Mouse (Mus musculus) MEL (cell line): ENCODE data around the gene Dapp1. TPM values are rescaled to one million over a fixed set of nuclear protein-coding genes. Genes with fewer than 3 reads are reported as not detected.
A peak's percentile ranks its signal among the peaks of the same experiment; 100 is the strongest.

Source experiments
- DNase-seq: peaks from one replicate; pipeline ENCODE4 v3.0.0; 2011; ENCODE audit warnings: low read depth, low spot score
- H3K27ac ChIP-seq: 2 replicates; pipeline ENCODE4 v1.5.1; 2012; ENCODE audit warnings: low read depth, mild to moderate bottlenecking, control low read depth, low read length, moderate library complexity; ENCODE audit not compliant: control insufficient read depth
- H3K27me3 ChIP-seq, 2 experiments: fragments of 150-350 bp in 1 of 2; sonication (generic) in 1 of 2; 2 replicates each; pipeline ENCODE4 v1.6.1; 2012; ENCODE audit warnings: low read length in 2 of 2, mild to moderate bottlenecking in 2 of 2, improper control_type of control experiment in 1 of 2, moderate library complexity in 1 of 2; ENCODE audit not compliant: insufficient read depth in 2 of 2, control insufficient read depth in 1 of 2
- H3K36me3 ChIP-seq, 2 experiments: 2 replicates each; pipeline ENCODE4 v1.6.1; 2012 to 2014; ENCODE audit warnings: low read length in 2 of 2, improper control_type of control experiment in 1 of 2, inconsistent platforms in 1 of 2, mild to moderate bottlenecking in 1 of 2; ENCODE audit not compliant: insufficient read depth in 2 of 2, control insufficient read depth in 1 of 2
- H3K4me1 ChIP-seq, 2 experiments: fragments of 150-350 bp in 1 of 2; sonication (generic) in 1 of 2; 2 replicates each; pipeline ENCODE4 v1.6.1; 2012; ENCODE audit warnings: low read length in 2 of 2, improper control_type of control experiment in 1 of 2, mild to moderate bottlenecking in 1 of 2; ENCODE audit not compliant: insufficient read depth in 2 of 2, control insufficient read depth in 1 of 2
- H3K4me3 ChIP-seq, 2 experiments: fragments of 150-350 bp in 1 of 2; sonication (generic) in 1 of 2; 2 replicates each; pipeline ENCODE4 v1.5.1; 2012; ENCODE audit warnings: low read depth in 2 of 2, low read length in 2 of 2, mild to moderate bottlenecking in 2 of 2, moderate library complexity in 2 of 2, control low read depth in 1 of 2, improper control_type of control experiment in 1 of 2; ENCODE audit not compliant: control insufficient read depth in 1 of 2, insufficient read depth in 1 of 2
- H3K79me2 ChIP-seq: 2 replicates; pipeline ENCODE4 v1.6.1; 2012; ENCODE audit warnings: mild to moderate bottlenecking, low read length, moderate library complexity; ENCODE audit not compliant: control insufficient read depth, poor library complexity, insufficient read depth
- H3K9ac ChIP-seq: 2 replicates; pipeline ENCODE4 v1.6.1; 2012; ENCODE audit warnings: low read depth, mild to moderate bottlenecking, control low read depth, low read length, moderate library complexity; ENCODE audit not compliant: control insufficient read depth, poor library complexity, severe bottlenecking
- H3K9me3 ChIP-seq: fragments of 150-350 bp; sonication (generic); replicated peaks from 2 replicates; pipeline ENCODE4 v1.6.1; 2012; ENCODE audit warnings: mild to moderate bottlenecking, low read length, improper control_type of control experiment, moderate library complexity; ENCODE audit not compliant: insufficient read depth
- BHLHE40 ChIP-seq: IDR thresholded peaks from 2 replicates; pipeline ENCODE4 v1.6.1; 2012; ENCODE audit warnings: low read depth, mild to moderate bottlenecking, inconsistent platforms, low read length, improper control_type of control experiment, borderline replicate concordance
- CHD1 ChIP-seq: IDR thresholded peaks from 2 replicates; pipeline ENCODE4 v1.6.1; 2012; ENCODE audit warnings: low read depth, mild to moderate bottlenecking, inconsistent platforms, low read length, improper control_type of control experiment
- CTCF ChIP-seq, 3 experiments: IDR thresholded peaks in 2 of 3; conservative IDR thresholded peaks in 1 of 3; 2 replicates each; pipeline ENCODE4 v1.5.1; 2011 to 2012; ENCODE audit warnings: low read length in 3 of 3, low read depth in 2 of 3, mild to moderate bottlenecking in 2 of 3, improper control_type of control experiment in 1 of 3, inconsistent platforms in 1 of 3, mixed read lengths in 1 of 3, moderate library complexity in 1 of 3; ENCODE audit not compliant: control insufficient read depth in 1 of 3, insufficient read depth in 1 of 3, poor library complexity in 1 of 3, severe bottlenecking in 1 of 3
- ELF1 ChIP-seq: IDR thresholded peaks from 2 replicates; pipeline ENCODE4 v1.6.1; 2014; ENCODE audit warnings: low read depth, mild to moderate bottlenecking, inconsistent platforms, low read length, improper control_type of control experiment, moderate library complexity
- EP300 ChIP-seq, 2 experiments: IDR thresholded peaks; 2 replicates each; pipeline ENCODE4 v1.6.1; 2011; ENCODE audit warnings: improper control_type of control experiment in 2 of 2, low read length in 2 of 2, low read depth in 1 of 2, mild to moderate bottlenecking in 1 of 2
- ETS1 ChIP-seq: IDR thresholded peaks from 2 replicates; pipeline ENCODE4 v1.6.1; 2012; ENCODE audit warnings: low read depth, mild to moderate bottlenecking, inconsistent platforms, low read length, improper control_type of control experiment, moderate library complexity
- GABPA ChIP-seq: IDR thresholded peaks from 2 replicates; pipeline ENCODE4 v1.6.1; 2012; ENCODE audit warnings: low read depth, mild to moderate bottlenecking, inconsistent platforms, low read length, improper control_type of control experiment, moderate library complexity
- GATA1 ChIP-seq: IDR thresholded peaks from 2 replicates; pipeline ENCODE4 v1.6.1; 2011; ENCODE audit warnings: low read depth, low read length, improper control_type of control experiment
- HCFC1 ChIP-seq: IDR thresholded peaks from 2 replicates; pipeline ENCODE4 v1.6.1; 2012; ENCODE audit warnings: low read depth, mild to moderate bottlenecking, inconsistent platforms, low read length, improper control_type of control experiment, moderate library complexity
- JUND ChIP-seq: IDR thresholded peaks from 2 replicates; pipeline ENCODE4 v1.6.1; 2011; ENCODE audit warnings: low read depth, mild to moderate bottlenecking, improper control_type of control experiment, low read length
- KAT2A ChIP-seq: conservative IDR thresholded peaks from 2 replicates; pipeline ENCODE4 v1.6.1; 2012; ENCODE audit warnings: low read depth, low read length, improper control_type of control experiment, inconsistent platforms
- MAZ ChIP-seq: IDR thresholded peaks from 2 replicates; pipeline ENCODE4 v1.6.1; 2012; ENCODE audit warnings: low read depth, mild to moderate bottlenecking, inconsistent platforms, low read length, improper control_type of control experiment
- MEF2A ChIP-seq: IDR thresholded peaks from 2 replicates; pipeline ENCODE4 v1.6.1; 2014; ENCODE audit warnings: low read depth, mild to moderate bottlenecking, inconsistent platforms, low read length, improper control_type of control experiment; ENCODE audit not compliant: poor library complexity, insufficient replicate concordance, severe bottlenecking; ENCODE audit errors: extremely low read depth
- MXI1 ChIP-seq: IDR thresholded peaks from 2 replicates; pipeline ENCODE4 v1.6.1; 2011; ENCODE audit warnings: mild to moderate bottlenecking, low read depth, low read length, improper control_type of control experiment
- MYC ChIP-seq: IDR thresholded peaks from 2 replicates; pipeline ENCODE4 v1.6.1; 2011; ENCODE audit warnings: low read depth, mild to moderate bottlenecking, low read length, improper control_type of control experiment, moderate library complexity
- NELFE ChIP-seq: IDR thresholded peaks from 2 replicates; pipeline ENCODE4 v1.6.1; 2011; ENCODE audit warnings: low read depth, low read length, improper control_type of control experiment
- NRF1 ChIP-seq: IDR thresholded peaks from 2 replicates; pipeline ENCODE4 v1.6.1; 2014; ENCODE audit warnings: low read depth, mild to moderate bottlenecking, inconsistent platforms, low read length, improper control_type of control experiment, moderate library complexity; ENCODE audit not compliant: poor library complexity, insufficient read depth, severe bottlenecking
- POLR2A ChIP-seq, 2 experiments: IDR thresholded peaks; 2 replicates each; pipeline ENCODE4 v1.6.1; 2011 to 2012; ENCODE audit warnings: low read length in 2 of 2, mild to moderate bottlenecking in 2 of 2, control low read depth in 1 of 2, improper control_type of control experiment in 1 of 2, low read depth in 1 of 2, moderate library complexity in 1 of 2; ENCODE audit not compliant: control insufficient read depth in 1 of 2, insufficient read depth in 1 of 2, poor library complexity in 1 of 2
- RAD21 ChIP-seq: IDR thresholded peaks from 2 replicates; pipeline ENCODE4 v1.6.1; 2011; ENCODE audit warnings: mild to moderate bottlenecking, low read depth, low read length, improper control_type of control experiment
- RCOR1 ChIP-seq: IDR thresholded peaks from 2 replicates; pipeline ENCODE4 v1.6.1; 2012; ENCODE audit warnings: low read depth, mild to moderate bottlenecking, inconsistent platforms, low read length, improper control_type of control experiment
- SIN3A ChIP-seq: IDR thresholded peaks from 2 replicates; pipeline ENCODE4 v1.6.1; 2012; ENCODE audit warnings: low read length, improper control_type of control experiment, inconsistent platforms
- SMC3 ChIP-seq: IDR thresholded peaks from 2 replicates; pipeline ENCODE4 v1.6.1; 2011; ENCODE audit warnings: low read depth, low read length, improper control_type of control experiment
- TBP ChIP-seq: IDR thresholded peaks from 2 replicates; pipeline ENCODE4 v1.8.0; 2011; ENCODE audit warnings: low read depth, low read length, improper control_type of control experiment
- TCF12 ChIP-seq: IDR thresholded peaks from 2 replicates; pipeline ENCODE4 v1.6.1; 2014; ENCODE audit warnings: low read depth, mild to moderate bottlenecking, inconsistent platforms, low read length, improper control_type of control experiment, moderate library complexity
- UBTF ChIP-seq: IDR thresholded peaks from 2 replicates; pipeline ENCODE4 v1.6.1; 2012; ENCODE audit warnings: low read depth, mild to moderate bottlenecking, inconsistent platforms, low read length, improper control_type of control experiment, moderate library complexity, borderline replicate concordance; ENCODE audit not compliant: insufficient read depth
- USF1 ChIP-seq: IDR thresholded peaks from 2 replicates; pipeline ENCODE4 v1.6.1; 2014; ENCODE audit warnings: low read depth, mild to moderate bottlenecking, inconsistent platforms, low read length, improper control_type of control experiment, moderate library complexity
- USF2 ChIP-seq, 2 experiments: IDR thresholded peaks; 2 replicates each; pipeline ENCODE4 v1.6.1; 2011 to 2012; ENCODE audit warnings: improper control_type of control experiment in 2 of 2, low read length in 2 of 2, borderline replicate concordance in 1 of 2, inconsistent platforms in 1 of 2, low read depth in 1 of 2, mild to moderate bottlenecking in 1 of 2; ENCODE audit not compliant: insufficient read depth in 1 of 2
- ZKSCAN1 ChIP-seq: IDR thresholded peaks from 2 replicates; pipeline ENCODE4 v1.6.1; 2012; ENCODE audit warnings: low read depth, mild to moderate bottlenecking, inconsistent platforms, low read length, improper control_type of control experiment, moderate library complexity
- polyA plus RNA-seq, 2 experiments: library from polyadenylated mRNA; stranded (reverse) in 1 of 2; unstranded in 1 of 2; fragments of >175 nt in 1 of 2; fragments of >200 nt in 1 of 2; gene quantifications; 2 replicates each; pipeline versions ENCODE4 v1.2.1 to v1.2.4; 2012; ENCODE audit warnings: low replicate concordance in 2 of 2, low read depth in 1 of 2; ENCODE audit not compliant: insufficient read length in 2 of 2, insufficient read depth in 1 of 2, missing spikeins in 1 of 2
- total RNA-seq: library from RNA; depleted of rRNA; stranded (reverse); fragments of 300-350 nt; gene quantifications from 2 replicates; pipeline ENCODE4 v1.2.3, GENCODE M21; 2012

Gene Dapp1
- total and polyA plus RNA-seq, 3 experiments, result 45.7 to 91.5 (median 67.3) TPM

- Histone ChIP-seq H3K9ac (no peak overlapping the region), H3K9me3 (no peaks in the 10 kb centered on the region), H3K27me3 (no peaks in the 10 kb centered on the region), H3K27ac (no peak overlapping the region), H3K4me1 (peaks cover 0 to 10% of the 10 kb centered on the region in 2 experiments; a peak in 2 of 4 replicates), H3K4me3 (no peak overlapping the region), H3K36me3 (peaks cover 0 to 7% of the 10 kb centered on the region in 2 experiments; a peak in 1 of 4 replicates), H3K79me2 (no peaks in the 10 kb centered on the region)
- TF ChIP-seq CTCF (IDR thresholded peaks at IDR 0.05 in 2 of 3, conservative IDR thresholded peaks at IDR 0.05 in 1 of 3; ENCODE audit: control insufficient read depth in 1 of 3, insufficient read depth in 1 of 3, low read depth in 2 of 3, low read length in 3 of 3, poor library complexity in 1 of 3, severe bottlenecking in 1 of 3), result no peak
- no peak for TF ChIP-seq GABPA
- TF ChIP-seq TBP, result no peak
- TF ChIP-seq USF1, result no peak
- no peak for TF ChIP-seq ZKSCAN1
- TF ChIP-seq NELFE, result no peak
- no peak for TF ChIP-seq MEF2A
- TF ChIP-seq JUND, result no peak
- no peak for TF ChIP-seq POLR2A (IDR thresholded peaks at IDR 0.05; ENCODE audit: control insufficient read depth in 1 of 2, insufficient read depth in 1 of 2, low read depth in 1 of 2, low read length in 2 of 2, poor library complexity in 1 of 2)
- DNase-seq, result no peak
These were observed 8.1 kb upstream of the Dapp1 start for GRCm38 (mm10) chr3:137989405-137989804.

- Histone ChIP-seq H3K36me3 (peaks cover 2 to 37% of the 10 kb centered on the region in 2 experiments), H3K27ac (peak overlapping the region; percentile 97), H3K4me3 (peak overlapping the region; percentile 78 to 88), H3K9me3 (no peaks in the 10 kb centered on the region), H3K4me1 (peaks cover 15 to 34% of the 10 kb centered on the region in 2 experiments; a peak in 3 of 4 replicates), H3K79me2 (peaks cover 44% of the 10 kb centered on the region), H3K9ac (peak overlapping the region; percentile 91), H3K27me3 (no peaks in the 10 kb centered on the region)
- peak; percentile 92 for DNase-seq
- TF ChIP-seq GABPA (no peak), RCOR1 (peak; percentile 62), HCFC1 (peak; percentile 68), KAT2A (peak; percentile 44), MXI1 (peak; percentile 42; the same call in 1 of the 2 replicates), RAD21 (peak; percentile 5), NELFE (no peak; the same call in 1 of the 2 replicates), MYC (peak; percentile 67), EP300 (IDR thresholded peaks at IDR 0.05; ENCODE audit: low read depth in 1 of 2, low read length in 2 of 2) (peak; percentile 83 to 85), CHD1 (peak; percentile 94), JUND (no peak), USF2 (IDR thresholded peaks at IDR 0.05; ENCODE audit: borderline replicate concordance in 1 of 2, insufficient read depth in 1 of 2, low read depth in 1 of 2, low read length in 2 of 2) (no peak), UBTF (no peak), SMC3 (no peak), NRF1 (no peak), TCF12 (peak; percentile 76), SIN3A (peak; percentile 84), TBP (peak; percentile 89), GATA1 (peak; percentile 92), MAZ (no peak; the same call in 1 of the 2 replicates), ETS1 (peak; percentile 99), BHLHE40 (peak; percentile 47; the same call in 1 of the 2 replicates), ELF1 (no peak; the same call in none of the 2 replicates)
These were observed 637 bp downstream of the Dapp1 start for GRCm38 (mm10) chr3:137980435-137981381.
